Mouse (Mus musculus): ENCODE measurements around the gene Ccdc57. TPM values are rescaled to one million over a fixed set of nuclear protein-coding genes. Genes with fewer than 3 reads are reported as not detected.

The Ccdc57 gene
- 10 to 100 TPM; 11.7 to 13.7 TPM for total RNA-seq (2021)

DNA sequence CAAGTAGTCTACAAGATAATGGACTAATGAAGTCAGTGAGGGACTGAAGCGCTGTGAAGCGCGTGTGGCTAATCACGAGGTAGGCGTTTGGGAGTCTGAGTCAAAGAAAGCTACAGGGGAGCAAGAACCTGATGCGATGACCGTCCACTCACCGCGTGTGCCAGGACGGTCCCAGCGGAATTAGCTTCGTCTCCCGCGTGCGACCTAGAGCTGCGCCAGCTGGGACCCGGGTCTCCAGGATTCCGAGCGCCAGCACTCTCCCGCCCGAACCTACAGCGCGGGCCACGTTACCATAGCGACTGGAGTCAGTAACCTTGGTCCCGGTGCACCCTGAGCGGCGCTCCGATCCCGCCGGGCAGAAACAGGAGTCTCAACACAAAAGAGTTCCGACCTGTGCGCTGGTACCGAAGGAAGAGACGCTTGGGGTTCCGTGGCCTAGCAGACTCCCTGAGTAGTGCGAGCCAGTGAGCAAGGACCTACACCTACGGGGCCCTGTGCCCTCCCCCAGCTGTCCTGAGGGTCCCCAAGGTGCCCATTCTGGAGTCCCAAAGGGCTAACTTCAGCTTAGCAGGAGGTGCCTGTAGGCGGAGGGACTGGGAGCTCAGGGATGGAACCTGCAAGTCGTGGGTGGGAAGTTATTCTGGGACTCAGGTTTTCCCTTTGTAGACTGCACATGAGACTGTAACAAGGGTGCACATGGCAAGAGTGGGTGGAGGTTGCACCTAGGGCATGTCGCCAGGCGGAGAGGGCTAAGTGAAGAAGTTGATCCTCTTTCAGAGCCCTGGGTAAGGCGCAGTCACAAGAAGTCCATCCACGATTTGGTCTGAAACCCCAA lies at the start of gene Ccdc57:
Gene Ccdc57 (minus strand): TSS at position 309 of the 835 bp plus-strand sequence.
- intact Hi-C loops (cut with DNase I), result no loop called here

DNA sequence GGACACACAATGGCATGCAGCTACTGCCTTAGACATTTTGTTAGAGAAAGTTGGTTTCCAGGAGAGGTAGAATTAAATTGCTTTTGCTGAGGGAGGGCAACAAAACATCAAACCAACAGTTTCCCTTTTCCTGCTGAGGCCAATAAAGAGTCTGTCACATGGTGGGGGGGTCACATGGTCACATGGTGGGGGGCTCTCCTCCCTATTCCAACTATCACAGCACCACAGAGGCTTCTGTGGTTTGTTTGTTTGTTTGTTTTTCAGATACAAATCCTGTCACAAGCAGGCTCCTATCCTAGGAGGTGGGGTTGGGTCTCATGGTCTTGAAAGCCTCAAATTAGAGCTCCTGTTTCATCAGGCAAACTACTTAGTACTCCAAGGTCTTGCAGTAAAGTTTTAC lies 49.8 kb upstream of the Ccdc57 start:
- intact Hi-C loops (cut with DNase I), result no loop called here
- no peak for DNase-seq

More for the DNA sequence above, at the start of gene Ccdc57:
- DNase-seq, result peak; percentile 90

DNA sequence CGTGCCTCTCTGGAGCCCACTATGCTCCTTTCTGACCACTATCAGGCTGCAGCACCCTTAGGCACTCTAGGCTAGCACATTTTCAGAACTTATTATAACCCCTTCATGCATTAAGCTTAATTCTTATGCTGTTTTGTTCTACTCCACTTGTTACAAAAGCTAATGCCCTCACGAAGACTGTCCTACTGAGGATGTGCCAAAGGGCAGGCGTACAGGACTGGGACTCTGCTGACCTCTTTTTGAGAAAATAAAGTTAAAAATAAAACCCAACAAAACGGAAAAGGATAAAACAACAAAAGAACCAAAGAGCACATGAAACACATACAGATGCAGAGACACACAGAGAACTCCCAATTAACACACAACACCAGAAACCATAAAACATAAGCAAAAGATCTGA lies 49.0 kb upstream of the Ccdc57 start:
- intact Hi-C loops (cut with DNase I), result no loop called here
- DNase-seq, result no peak

DNA sequence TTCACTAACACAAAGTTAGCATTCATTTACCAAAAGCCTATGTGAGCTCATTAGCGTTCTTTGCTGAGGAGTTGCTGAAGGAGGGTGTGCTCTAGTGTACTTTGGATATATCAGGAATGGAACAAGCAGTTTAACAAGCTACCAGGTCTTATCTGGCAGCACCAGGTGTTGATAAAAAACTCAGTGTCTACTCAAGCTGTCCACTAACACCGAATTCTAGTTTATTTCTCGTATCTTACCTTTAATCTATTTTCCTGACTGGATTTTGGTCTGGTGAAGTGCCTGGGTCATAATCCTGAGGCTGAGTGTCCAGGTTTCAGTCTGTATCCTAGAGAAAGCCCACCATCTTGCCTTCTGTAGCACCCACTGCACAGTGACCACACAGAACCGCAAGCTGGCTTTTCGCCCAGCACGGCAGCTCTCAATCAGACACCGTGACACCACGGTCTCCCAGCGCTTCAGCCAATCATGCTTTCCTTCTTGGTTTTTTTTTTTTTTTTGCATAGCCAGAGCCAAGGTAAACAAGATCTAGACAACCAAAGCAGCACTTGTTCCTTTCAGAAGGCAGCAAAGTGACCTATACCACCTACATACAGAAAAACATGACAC lies 47.9 kb upstream of the Ccdc57 start:
- intact Hi-C loops (cut with DNase I), result no loop called here
- DNase-seq, result no peak

DNA sequence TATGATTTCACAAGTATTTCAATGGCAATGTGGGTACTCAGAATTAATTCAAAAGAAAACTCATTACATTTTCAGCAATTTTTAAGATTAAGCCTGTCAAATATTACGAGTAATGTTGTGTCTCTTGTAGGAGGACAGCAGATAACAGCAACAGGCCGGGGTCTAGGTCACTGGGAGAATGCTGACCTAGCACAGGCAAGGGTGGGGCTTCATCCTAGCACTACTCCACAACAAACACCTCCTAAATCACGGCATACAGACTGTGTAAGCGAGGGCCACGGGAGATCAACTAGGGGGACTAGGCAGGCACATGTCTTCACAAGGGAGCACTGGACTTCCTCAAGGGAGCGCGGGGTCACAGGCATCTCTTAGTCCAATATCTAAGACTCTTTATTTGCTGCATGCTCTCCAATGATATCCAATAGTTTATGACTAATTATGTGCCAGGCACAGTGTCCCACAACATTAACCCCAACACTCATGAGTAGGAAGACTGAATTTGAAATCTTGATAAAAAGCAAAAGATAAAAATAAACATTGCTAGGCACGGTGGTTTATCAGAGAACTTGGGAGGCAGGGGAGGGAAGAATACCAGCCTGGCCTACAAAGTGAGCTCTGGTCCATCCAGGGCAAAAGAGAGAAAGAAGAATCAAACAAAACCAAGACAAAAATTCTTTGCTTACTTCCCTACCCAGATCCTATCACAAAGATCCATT lies 47.2 kb upstream of the Ccdc57 start:
- DNase-seq, result no peak
- intact Hi-C loops (cut with DNase I), result no loop called here

DNA sequence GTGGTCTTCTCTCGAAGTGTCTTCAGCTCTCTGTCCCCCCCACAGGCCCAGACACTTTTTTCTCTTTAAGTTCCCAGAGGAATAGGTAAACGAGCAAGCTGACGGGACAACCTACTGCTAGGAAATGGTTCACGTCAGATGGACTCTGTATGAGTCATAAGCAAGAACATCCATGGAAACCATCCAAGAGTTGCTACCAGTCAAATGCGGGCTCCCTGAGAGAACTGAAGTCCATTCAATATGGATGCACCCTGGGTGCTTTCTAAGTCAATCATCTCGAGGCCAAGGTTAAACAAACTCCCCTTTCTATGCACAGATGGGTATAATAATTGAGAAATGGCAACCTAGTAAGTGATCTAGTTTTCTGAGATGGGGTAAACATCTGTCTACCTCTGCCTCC lies 40.6 kb upstream of the Ccdc57 start:
- no peak for DNase-seq
- intact Hi-C loops (cut with DNase I), result no loop called here

DNA sequence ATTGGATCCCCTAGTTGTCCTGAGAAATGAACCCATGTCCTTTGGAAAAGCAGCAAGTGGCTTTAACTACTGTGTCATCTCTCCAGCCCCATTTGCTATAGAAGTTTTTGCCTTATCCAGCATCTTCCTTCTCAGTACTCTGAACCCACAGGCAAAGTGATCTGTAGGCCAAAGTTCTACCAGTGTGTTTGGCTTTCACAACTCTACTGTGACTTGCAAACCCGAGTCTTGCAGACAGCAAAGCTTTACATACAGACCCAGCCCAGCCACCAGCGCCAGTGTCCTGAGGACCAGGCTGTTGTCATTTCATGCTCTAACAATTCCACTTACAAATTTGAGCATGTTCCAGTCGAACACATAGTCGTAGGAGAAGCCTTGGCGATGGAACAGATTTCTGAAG lies 38.6 kb upstream of the Ccdc57 start:
- no peak for DNase-seq
- intact Hi-C loops (cut with DNase I), result no loop called here

DNA sequence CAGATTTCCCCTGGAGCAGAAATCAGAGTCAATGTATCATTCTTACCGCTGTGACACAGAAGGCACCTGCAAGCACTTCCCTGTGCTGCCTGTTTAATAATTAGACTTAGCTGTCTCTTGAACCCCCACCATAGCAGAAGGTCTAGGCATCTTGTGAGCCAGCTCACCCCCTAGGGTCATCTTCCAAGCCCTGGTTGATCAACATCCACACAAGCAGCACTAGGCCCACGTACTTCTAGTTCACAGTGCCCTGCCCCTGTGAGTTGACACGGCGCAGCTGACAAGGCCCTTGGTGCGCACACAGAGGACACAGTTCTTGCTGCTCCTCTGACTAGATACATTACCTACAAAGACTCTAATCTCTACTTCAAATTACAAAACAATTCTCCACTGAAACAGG lies 37.1 kb upstream of the Ccdc57 start:
- intact Hi-C loops (cut with DNase I), result no loop called here
- no peak for DNase-seq

DNA sequence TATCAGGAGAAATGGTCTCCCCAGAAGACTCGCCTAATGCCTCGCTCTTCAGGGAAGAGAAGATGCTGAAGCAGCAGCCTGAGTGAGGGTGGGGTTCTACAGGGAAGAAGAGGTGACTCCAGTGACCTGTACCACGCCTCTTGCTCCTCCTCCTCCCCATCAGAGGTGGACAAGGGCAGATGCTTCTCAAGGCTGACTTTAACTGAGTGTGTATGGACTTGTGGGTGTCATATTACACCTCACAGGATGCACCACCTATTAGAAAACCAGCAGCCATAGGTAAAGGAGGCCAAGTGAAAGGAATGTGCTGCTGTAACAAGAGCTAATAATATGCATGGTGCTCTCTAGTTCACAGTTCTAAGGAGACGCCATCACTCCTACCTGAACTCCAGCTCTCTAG lies 32.9 kb upstream of the Ccdc57 start:
- no peak for DNase-seq
- intact Hi-C loops (cut with DNase I), result no loop called here

DNA sequence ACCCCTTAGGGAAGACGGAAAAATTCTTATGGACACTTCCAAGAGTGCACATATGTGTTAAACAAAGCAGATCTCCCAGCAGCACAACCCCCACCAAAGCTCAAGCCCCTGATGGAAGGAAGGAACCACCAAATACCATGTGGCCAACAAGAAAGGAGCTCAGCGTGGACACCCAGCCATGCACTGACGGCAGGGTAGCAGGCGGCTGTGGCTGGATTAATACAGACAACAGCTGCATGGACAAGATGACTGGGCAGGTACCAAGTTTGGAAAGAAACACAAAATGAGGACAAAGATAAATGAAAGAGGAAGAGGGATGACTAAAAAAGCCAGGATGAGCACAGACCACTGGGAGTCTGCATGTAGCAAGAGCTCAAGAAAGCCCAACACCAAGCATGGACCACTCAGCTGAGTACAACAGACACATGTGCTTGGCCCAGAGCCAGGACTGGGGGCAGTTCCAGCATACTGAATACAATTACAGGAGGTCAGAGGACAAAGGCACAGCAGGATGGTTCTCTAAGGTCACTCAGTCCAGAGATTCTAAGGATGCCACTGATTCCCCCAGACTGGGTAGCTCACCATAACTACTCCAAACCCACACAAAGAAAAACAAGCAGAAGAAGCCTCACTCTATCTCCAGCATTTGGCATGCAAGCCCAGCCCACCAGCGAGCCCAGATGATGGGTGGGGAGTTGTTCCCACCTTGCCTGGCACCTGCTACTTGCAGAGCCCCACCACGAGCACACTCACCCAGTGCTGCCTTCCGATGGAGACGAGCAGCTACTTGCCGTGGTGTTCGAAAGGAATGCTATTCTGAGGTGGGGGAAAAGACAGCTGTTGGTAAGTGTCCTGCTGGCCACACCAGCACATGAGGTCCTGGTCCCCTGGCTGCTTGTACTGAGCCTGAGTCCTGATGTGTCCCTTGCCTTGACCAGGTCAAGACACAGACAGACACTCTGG lies 31.8 kb upstream of the Ccdc57 start:
- peak; percentile 47 for DNase-seq
- intact Hi-C loops (cut with DNase I), result no loop called here

DNA sequence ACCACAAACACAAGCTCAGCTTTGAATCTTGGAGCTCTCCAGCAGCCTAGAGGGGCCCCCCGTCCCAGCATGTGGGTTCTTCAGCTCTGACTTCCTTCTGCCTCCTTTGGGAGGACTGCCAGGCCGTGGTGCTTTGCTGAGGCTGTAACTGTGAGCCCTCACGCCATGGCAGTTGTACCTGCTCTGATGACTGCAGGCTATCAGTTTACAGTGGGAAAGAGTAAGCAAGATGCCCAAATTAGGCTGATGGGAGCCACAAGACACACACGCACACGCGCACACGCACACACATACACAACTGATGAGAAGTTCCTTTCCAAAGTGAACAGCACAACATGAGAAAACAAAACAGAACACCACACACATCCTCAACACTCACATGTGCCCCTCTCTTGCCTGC lies 30.2 kb upstream of the Ccdc57 start:
- DNase-seq, result no peak
- intact Hi-C loops (cut with DNase I), result no loop called here

DNA sequence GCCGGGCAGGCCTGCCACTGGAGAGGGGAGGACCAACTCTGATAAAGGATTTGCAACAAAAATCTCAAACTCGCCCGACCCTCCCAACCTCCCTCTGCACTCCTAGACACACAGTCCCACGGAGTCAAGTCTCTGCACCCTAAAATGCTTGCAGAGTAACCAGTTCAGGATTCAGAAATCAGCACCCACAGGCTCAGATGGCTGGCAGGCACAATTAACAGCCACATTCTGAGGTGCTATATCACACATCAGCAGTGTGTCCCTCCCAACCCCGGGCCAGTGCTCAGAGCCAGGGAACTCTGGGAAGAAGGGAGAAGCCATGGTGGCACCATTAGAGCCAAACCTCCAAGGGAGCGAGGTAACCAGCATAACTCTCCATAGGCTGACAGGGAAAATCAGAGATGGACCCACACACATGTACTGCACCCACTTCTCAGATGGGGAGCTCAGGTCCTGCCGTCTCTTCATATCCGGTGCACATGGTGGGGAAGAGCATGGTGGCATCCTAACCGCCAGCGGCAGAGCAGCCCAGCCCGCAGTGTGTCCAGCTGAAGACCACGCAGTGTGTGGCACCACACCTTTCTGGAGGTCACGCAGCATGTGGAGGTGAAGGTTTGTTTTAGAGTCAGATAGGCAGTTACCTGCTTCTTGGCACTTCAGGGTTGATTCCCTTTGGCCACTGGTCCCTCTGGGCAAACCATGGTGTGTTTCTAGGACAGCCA lies 29.5 kb upstream of the Ccdc57 start:
- intact Hi-C loops (cut with DNase I), result no loop called here
- no peak for DNase-seq

DNA sequence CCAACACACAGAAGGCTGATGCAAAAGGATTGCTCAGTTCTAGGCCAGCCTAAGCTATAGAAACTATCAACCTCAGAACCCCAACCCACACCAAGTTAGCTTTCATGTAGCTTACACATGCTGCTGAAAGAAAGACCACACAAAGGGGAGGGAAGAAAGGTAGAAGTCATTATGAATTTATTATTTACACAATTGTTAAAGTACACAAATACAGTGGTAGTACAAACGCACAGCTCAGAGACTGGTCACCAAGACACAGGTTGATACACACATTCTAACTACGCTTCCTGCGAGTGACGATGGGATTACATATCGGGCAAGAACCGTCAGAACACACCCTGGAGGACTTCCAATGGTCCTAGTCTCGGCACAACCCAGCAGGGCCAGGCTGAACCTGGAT lies 28.9 kb upstream of the Ccdc57 start:
- DNase-seq, result no peak
- intact Hi-C loops (cut with DNase I), result no loop called here

DNA sequence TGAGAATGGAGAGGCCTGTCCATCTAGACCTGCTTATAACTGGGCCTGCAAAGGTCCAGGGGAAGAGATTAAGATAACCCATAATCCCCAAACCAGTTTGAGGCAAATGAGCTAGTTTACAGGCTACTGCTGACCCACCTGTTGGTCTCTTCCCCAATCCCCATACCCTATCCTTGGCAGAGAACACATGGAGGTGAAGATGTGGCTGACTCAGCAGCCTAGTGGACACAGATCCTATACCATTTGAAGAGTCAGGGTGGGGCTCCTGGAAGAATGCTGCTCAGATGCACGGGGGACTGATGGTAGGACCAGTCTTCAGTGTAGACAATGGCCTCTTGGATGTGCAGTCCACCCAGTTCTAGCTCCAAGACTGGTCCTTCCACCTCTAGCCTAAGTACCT lies 27.6 kb upstream of the Ccdc57 start:
- intact Hi-C loops (cut with DNase I), result no loop called here
- DNase-seq, result no peak

DNA sequence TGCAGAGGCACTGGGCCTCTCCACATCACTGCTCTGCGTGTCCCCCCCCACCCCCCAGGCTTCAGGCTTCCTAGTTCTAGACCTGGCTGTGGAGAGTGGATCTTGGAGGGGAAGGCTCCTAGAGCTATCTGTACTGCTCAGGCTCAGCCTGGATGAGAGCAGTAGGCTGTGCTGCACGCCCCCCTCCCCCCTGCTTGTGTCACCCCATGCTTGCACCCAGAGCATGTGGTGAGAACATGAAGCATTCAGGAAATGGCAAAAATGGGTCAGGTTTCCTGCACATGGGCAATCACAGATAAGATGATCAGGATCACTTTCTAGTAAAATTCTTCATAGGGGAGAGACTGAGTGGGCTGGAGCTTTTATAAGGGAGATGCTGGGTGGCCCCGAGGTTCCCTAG lies 26.9 kb upstream of the Ccdc57 start:
- DNase-seq, result no peak
- intact Hi-C loops (cut with DNase I), result no loop called here

DNA sequence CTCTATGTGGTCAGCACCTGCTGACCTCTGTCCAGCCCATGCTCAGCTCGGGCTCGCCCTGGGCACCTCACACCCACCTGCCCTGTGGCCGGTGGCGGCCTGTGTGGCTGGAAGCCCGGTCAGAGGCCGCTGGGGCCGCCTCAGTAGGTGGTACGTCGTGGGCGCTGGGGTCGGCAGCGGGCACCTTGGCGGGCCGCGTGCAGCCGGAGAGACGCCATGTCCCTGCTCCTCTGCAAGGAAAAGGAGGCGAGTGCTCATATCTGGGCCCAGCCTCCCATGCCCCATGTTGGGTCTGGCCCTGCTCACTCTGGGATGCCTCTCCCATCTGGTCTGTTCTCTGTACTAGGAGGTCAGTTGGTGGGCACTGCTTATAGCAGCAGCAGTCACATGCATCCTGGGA lies 26.4 kb upstream of the Ccdc57 start:
- intact Hi-C loops (cut with DNase I), result no loop called here
- DNase-seq, result no peak

DNA sequence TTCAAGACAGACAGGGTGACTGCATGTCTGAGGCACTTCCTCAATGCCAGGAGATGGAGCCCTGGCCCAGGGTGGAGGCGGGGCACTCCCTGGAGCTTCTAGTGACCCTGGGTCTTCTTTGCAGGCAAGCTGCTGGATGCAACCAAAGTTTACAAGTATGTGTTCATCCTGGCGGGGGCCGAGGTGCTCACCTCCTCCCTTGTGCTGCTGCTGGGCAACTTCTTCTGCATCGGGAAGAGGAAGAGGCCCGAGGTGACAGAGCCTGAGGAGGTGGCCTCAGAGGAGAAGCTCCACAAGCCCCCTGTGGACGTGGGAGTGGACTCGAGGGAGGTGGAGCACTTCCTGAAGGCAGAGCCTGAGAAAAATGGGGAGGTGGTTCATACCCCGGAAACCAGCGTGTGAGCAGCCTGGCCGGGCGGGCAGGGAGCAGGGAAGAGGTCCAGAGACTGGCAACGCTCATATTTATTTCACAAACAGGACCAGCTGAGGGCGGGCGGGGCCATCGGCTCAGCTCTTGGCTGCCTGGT lies 25.1 kb upstream of the Ccdc57 start:
- no peak for DNase-seq
- intact Hi-C loops (cut with DNase I), result no loop called here

DNA sequence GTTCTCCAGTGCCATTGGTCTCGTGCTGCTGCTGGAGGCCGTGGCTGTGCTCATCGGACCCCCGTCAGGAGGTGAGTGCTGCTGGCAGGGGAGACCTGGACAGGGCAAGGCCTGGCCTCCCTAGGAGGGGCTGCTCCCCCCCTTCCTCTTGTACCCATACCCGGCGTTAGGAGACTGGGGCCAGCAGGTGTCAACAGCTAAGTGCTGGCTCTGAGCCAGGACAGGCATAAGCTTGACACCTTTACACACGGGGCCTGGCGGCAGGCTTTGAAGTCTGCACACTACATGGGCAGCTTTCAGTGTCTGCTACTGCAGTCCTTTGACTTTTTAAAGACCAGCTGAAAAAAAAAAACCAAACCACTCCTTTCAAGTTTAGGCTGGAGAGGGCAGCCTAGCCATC lies 24.4 kb upstream of the Ccdc57 start:
- DNase-seq, result no peak
- intact Hi-C loops (cut with DNase I), result no loop called here

DNA sequence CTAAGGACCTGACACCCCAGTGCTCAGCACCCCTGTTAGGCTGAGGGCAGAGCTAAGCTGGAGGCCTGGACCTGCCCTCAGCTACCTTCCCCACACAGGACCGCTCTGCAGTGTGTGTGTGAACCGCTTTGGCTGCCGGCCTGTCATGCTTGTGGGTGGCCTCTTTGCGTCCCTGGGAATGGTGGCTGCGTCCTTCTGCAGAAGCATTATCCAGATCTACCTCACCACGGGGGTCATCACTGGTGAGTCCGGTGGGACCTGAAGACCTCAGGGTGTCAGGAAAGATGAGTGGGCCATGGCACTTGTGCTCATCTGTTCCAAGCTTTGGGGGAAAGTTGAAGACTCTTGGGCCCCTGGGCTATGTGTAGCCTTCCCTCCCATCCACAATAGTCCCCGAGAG lies 23.0 kb upstream of the Ccdc57 start:
- DNase-seq, result no peak
- intact Hi-C loops (cut with DNase I), result no loop called here

DNA sequence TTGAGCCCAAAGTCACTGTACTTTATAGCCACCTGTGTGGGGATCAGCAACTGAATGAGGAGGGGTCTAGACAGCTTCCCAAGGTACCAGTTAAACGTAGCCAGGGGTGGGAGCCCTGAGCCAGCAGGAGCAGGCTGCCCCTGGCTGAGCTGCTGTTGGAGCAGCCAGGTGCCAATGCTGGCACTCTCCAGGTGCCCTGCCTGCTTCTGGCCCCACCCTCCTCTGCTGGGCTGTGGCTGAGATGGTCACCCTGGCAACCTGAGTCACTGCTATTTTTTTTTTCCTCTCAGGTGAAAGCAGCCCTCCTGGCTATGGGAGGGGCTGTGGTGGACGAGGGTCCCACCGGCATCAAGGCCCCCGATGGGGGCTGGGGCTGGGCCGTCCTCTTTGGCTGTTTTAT lies 22.3 kb upstream of the Ccdc57 start:
- intact Hi-C loops (cut with DNase I), result no loop called here
- DNase-seq, result no peak
